Mouse (Mus musculus) C2C12 (cell line): ENCODE measurements around the gene Rhoh. TPM values are rescaled to one million over a fixed set of nuclear protein-coding genes. Genes with fewer than 3 reads are reported as not detected.

ENCODE experiments used
- H3K27me3 ChIP-seq: one replicate; pipeline ENCODE4 v1.6.1; 2011; ENCODE audit not compliant: control insufficient read depth, insufficient read depth, insufficient read length
- H3K36me3 ChIP-seq: one replicate; pipeline ENCODE4 v1.6.1; 2011; ENCODE audit not compliant: control insufficient read depth, insufficient read depth
- H3K4me3 ChIP-seq: one replicate; pipeline ENCODE4 v1.5.1; 2011; ENCODE audit warnings: mild to moderate bottlenecking, control low read depth; ENCODE audit not compliant: poor library complexity, insufficient read depth, severe bottlenecking
- H3K79me2 ChIP-seq: one replicate; pipeline ENCODE4 v1.6.1; 2011; ENCODE audit not compliant: control insufficient read depth, insufficient read depth
- H3K79me3 ChIP-seq: one replicate; pipeline ENCODE4 v1.6.1; 2011; ENCODE audit warnings: low read depth, control low read depth
- H3ac ChIP-seq: one replicate; pipeline ENCODE3; 2011; ENCODE audit warnings: low read depth; ENCODE audit not compliant: control insufficient read depth, insufficient read length
- CEBPB ChIP-seq: IDR thresholded peaks from one replicate; pipeline ENCODE4 v1.6.1; 2011; ENCODE audit warnings: low read depth, mild to moderate bottlenecking, control low read depth, moderate library complexity
- CTCF ChIP-seq: IDR thresholded peaks from one replicate; pipeline ENCODE4 v1.5.1; 2011; ENCODE audit not compliant: control insufficient read depth, insufficient read depth, insufficient read length
- FOSL1 ChIP-seq: IDR thresholded peaks from one replicate; pipeline ENCODE4 v1.8.0; 2011; ENCODE audit warnings: mild to moderate bottlenecking, low read length; ENCODE audit not compliant: poor library complexity, insufficient read depth, severe bottlenecking
- MAX ChIP-seq: IDR thresholded peaks from one replicate; pipeline ENCODE4 v1.6.1; 2011; ENCODE audit warnings: mild to moderate bottlenecking, control low read depth
- MYOD1 ChIP-seq: IDR thresholded peaks from one replicate; pipeline ENCODE4 v1.6.1; 2011; ENCODE audit warnings: low read depth; ENCODE audit not compliant: control insufficient read depth, insufficient read length
- MYOG ChIP-seq: IDR thresholded peaks from one replicate; pipeline ENCODE4 v1.6.1; 2011; ENCODE audit not compliant: control insufficient read depth, insufficient read length; ENCODE audit errors: extremely low read depth
- USF1 ChIP-seq: IDR thresholded peaks from one replicate; pipeline ENCODE4 v1.6.1; 2011; ENCODE audit warnings: low read depth, mild to moderate bottlenecking, control low read depth, moderate library complexity
- polyA plus RNA-seq: library from polyadenylated mRNA; unstranded; fragments of >200 nt; fragmentation: generic; extraction: Trizol; gene quantifications from one replicate; pipeline ENCODE4 v1.2.1, GENCODE M21; 2012; ENCODE audit warnings: missing spikeins

The Rhoh gene
- polyA plus RNA-seq, 1 experiment = not detected

DNA sequence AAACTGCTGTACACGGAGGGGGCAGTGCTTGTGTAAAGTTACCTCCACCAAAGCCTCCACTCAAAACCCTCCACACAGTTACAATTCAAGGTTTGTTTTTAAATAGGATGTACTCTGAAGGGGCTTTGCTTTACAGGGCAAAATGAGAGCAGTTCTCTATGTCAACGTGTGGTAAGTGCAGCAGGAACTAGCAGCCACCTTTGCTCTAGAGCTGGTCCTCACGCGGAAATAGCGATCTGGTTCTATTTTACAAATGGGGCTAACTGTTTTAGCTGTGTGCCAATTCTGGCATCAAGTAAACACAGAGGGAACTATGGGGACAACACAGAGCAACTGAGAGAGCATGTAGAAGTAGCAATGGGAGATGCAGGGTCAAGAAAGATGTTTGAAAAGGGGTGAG lies 27.1 kb downstream of the Rhoh start:
- Histone ChIP-seq H3K36me3 (no peaks in the 10 kb centered on the region), H3ac (no peak overlapping the region), H3K79me2 (no peaks in the 10 kb centered on the region), H3K4me3 (no peak overlapping the region), H3K79me3 (no peaks in the 10 kb centered on the region), H3K27me3 (peaks cover 18% of the 10 kb centered on the region)
- TF ChIP-seq MYOG = no peak
- TF ChIP-seq USF1 = no peak
- no peak for TF ChIP-seq FOSL1

DNA sequence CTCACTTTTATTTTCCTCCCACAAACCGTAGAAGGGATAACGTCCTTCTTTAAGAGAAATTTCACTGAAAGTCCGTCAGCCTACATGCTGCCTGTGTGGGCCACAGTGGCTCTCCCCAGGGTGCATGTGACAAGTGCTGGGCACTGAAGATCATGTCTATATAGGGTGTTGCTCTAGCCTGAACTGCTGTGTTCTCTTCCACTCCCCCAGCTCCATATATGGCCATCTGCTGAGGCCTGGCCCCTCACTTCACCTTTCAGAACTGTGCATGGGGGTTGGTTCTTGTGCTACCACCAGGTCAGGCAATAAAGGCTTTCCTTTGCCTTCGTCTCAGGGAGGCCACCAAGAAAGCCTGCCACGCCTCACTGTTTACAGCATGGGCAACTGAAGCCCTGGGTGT lies 28.0 kb downstream of the Rhoh start:
- Histone ChIP-seq H3K79me3 (no peaks in the 10 kb centered on the region), H3K36me3 (no peaks in the 10 kb centered on the region), H3ac (no peak overlapping the region), H3K4me3 (no peak overlapping the region), H3K27me3 (peaks cover 18% of the 10 kb centered on the region), H3K79me2 (no peaks in the 10 kb centered on the region)
- TF ChIP-seq CEBPB = no peak
- TF ChIP-seq MYOG = no peak
- TF ChIP-seq MAX = no peak
- no peak for TF ChIP-seq MYOD1

DNA sequence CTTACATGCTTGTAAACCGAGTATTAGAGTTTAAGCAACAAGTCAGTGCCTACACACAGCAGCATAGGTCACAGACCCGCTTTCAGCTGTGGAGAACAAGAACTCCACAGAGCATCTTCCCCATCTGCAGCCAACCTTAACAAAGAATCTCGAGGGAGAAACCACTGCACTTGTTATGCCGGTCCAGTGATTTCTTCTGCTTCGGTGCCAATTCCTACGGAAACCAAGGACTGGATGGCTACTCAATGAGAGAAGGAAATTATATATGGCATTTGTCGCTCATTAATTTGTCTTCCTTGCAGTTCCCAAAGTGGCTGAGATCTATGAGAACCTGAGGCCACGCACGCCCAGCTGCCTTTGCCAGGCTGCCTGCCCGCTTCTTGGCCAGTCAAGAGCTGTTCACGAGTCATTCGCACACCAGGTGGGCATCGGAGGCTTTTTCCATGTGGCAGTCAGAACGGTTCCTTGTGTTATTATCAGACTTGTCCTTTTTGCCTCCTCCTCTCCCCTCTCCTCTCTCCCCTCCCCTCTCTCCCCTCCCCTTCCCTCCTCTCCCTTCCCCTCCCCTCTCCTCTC lies 30.3 kb downstream of the Rhoh start:
- H3K4me3 ChIP-seq = no peak overlapping the region
- TF ChIP-seq FOSL1 = no peak
- TF ChIP-seq MYOD1 = no peak
- no peak for TF ChIP-seq USF1
- no peak for TF ChIP-seq MYOG
- TF ChIP-seq MAX = no peak
- no peak for TF ChIP-seq CTCF
- TF ChIP-seq CEBPB = no peak
- no peaks in the 10 kb centered on the region for H3K36me3 ChIP-seq
- H3K79me3 ChIP-seq = no peaks in the 10 kb centered on the region
- H3K79me2 ChIP-seq = no peaks in the 10 kb centered on the region
- peaks cover 22% of the 10 kb centered on the region for H3K27me3 ChIP-seq
- no peak overlapping the region for H3ac ChIP-seq

DNA sequence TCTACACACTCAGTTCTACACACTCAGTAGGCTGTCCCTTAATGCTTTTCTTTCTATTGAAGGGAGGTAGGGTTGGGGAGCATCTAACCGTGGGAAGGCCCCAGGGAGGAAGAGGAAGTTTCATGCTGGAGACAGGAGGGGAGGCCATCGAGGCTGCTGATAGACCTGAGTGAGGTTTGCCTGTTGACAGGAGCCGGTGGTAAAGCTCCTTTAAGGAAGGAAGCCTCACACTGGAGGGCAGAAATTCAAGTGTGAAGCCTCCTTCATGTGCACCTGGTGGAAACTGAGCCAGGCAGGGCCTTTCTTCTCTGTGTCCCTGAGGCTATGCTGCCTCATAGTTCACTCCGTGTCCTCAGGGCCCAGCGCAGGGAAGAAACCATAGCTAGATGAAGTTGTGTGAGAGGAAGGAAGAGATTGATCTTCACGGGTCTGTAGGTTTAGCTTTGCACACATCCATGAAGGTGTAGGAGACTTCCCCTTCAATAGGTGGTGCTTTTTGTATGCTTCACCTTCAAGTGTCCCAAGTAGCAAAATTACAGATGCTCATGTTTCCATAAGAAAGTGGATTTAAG lies 34.2 kb downstream of the Rhoh start:
- Histone ChIP-seq H3K79me2 (no peaks in the 10 kb centered on the region), H3K36me3 (no peaks in the 10 kb centered on the region), H3ac (no peak overlapping the region), H3K4me3 (no peak overlapping the region), H3K27me3 (peaks cover 22% of the 10 kb centered on the region), H3K79me3 (no peaks in the 10 kb centered on the region)
- no peak for TF ChIP-seq CEBPB
- no peak for TF ChIP-seq FOSL1
- no peak for TF ChIP-seq MYOG
- no peak for TF ChIP-seq CTCF
- no peak for TF ChIP-seq MAX
- no peak for TF ChIP-seq MYOD1
- no peak for TF ChIP-seq USF1

DNA sequence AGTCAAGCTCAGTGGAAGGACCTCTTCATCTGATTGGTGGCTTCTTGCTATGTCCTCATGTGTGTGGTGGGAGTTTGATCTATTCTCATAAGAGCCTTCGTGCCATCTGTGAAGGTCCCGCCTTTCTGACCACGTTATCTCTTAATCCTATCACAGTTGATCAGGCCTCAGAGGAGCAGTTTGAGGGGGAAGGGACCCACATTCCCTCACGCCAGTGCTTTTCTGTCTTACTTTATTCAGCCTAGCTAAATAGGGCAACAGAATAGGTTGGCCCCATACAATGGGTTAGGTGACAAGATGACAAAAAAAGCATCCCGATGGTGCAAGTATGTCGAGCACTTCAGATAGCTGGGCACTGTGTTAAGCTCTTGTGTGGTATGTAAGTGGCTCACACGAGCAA lies 34.8 kb downstream of the Rhoh start:
- no peaks in the 10 kb centered on the region for H3K79me3 ChIP-seq
- H3K4me3 ChIP-seq = no peak overlapping the region
- TF ChIP-seq CEBPB (no peak), MAX (no peak), MYOD1 (no peak), FOSL1 (no peak), USF1 (no peak), CTCF (no peak)
- no peaks in the 10 kb centered on the region for H3K36me3 ChIP-seq
- H3K27me3 ChIP-seq = peaks cover 22% of the 10 kb centered on the region
- no peaks in the 10 kb centered on the region for H3K79me2 ChIP-seq
- H3ac ChIP-seq = no peak overlapping the region

DNA sequence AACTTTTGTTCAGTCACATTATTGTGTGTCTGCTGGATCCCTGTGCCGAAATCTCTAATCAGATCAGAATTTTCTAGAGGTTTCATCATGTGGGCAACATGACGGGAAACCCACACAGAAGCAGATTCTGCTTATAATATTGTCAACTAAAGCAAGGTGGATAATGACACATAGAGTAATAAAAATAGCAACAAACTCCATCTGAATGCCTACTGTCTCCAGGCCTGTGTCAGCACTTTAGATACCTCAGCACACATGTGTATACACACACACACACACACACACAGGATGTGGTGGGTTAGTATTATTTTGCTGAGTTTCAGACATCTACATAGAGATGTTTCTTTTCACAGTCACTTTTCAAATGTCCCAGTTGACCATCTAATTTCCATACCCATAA lies 36.7 kb downstream of the Rhoh start:
- no peaks in the 10 kb centered on the region for H3K36me3 ChIP-seq
- H3K79me3 ChIP-seq = no peaks in the 10 kb centered on the region
- H3K79me2 ChIP-seq = no peaks in the 10 kb centered on the region
- no peak overlapping the region for H3ac ChIP-seq
- TF ChIP-seq MAX (no peak), USF1 (no peak), MYOD1 (no peak), FOSL1 (no peak), CEBPB (no peak), MYOG (no peak), CTCF (no peak)
- no peak overlapping the region for H3K4me3 ChIP-seq
- peaks cover 4% of the 10 kb centered on the region for H3K27me3 ChIP-seq
